Mouse (Mus musculus) MEL (cell line): Measurements from ENCODE around the gene Ccr6. TPM values are rescaled to one million over a fixed set of nuclear protein-coding genes. Genes with fewer than 3 reads are reported as not detected.
"Not testable (repeated sequence)": the region's sequence is repeated elsewhere in the genome, so short reads cannot be mapped to it uniquely, and the experiment has no call there.

Source experiments
- DNase-seq: peaks from one replicate; pipeline ENCODE4 v3.0.0; 2011; ENCODE audit warnings: low read depth, low spot score
- H3K27ac ChIP-seq: 2 replicates; pipeline ENCODE4 v1.5.1; 2012; ENCODE audit warnings: low read depth, mild to moderate bottlenecking, control low read depth, low read length, moderate library complexity; ENCODE audit not compliant: control insufficient read depth
- H3K27me3 ChIP-seq, 2 experiments: fragments of 150-350 bp in 1 of 2; sonication (generic) in 1 of 2; 2 replicates each; pipeline ENCODE4 v1.6.1; 2012; ENCODE audit warnings: low read length in 2 of 2, mild to moderate bottlenecking in 2 of 2, improper control_type of control experiment in 1 of 2, moderate library complexity in 1 of 2; ENCODE audit not compliant: insufficient read depth in 2 of 2, control insufficient read depth in 1 of 2
- H3K36me3 ChIP-seq, 2 experiments: 2 replicates each; pipeline ENCODE4 v1.6.1; 2012 to 2014; ENCODE audit warnings: low read length in 2 of 2, improper control_type of control experiment in 1 of 2, inconsistent platforms in 1 of 2, mild to moderate bottlenecking in 1 of 2; ENCODE audit not compliant: insufficient read depth in 2 of 2, control insufficient read depth in 1 of 2
- H3K4me1 ChIP-seq, 2 experiments: fragments of 150-350 bp in 1 of 2; sonication (generic) in 1 of 2; 2 replicates each; pipeline ENCODE4 v1.6.1; 2012; ENCODE audit warnings: low read length in 2 of 2, improper control_type of control experiment in 1 of 2, mild to moderate bottlenecking in 1 of 2; ENCODE audit not compliant: insufficient read depth in 2 of 2, control insufficient read depth in 1 of 2
- H3K4me3 ChIP-seq, 2 experiments: fragments of 150-350 bp in 1 of 2; sonication (generic) in 1 of 2; 2 replicates each; pipeline ENCODE4 v1.5.1; 2012; ENCODE audit warnings: low read depth in 2 of 2, low read length in 2 of 2, mild to moderate bottlenecking in 2 of 2, moderate library complexity in 2 of 2, control low read depth in 1 of 2, improper control_type of control experiment in 1 of 2; ENCODE audit not compliant: control insufficient read depth in 1 of 2, insufficient read depth in 1 of 2
- H3K79me2 ChIP-seq: 2 replicates; pipeline ENCODE4 v1.6.1; 2012; ENCODE audit warnings: mild to moderate bottlenecking, low read length, moderate library complexity; ENCODE audit not compliant: control insufficient read depth, poor library complexity, insufficient read depth
- H3K9ac ChIP-seq: 2 replicates; pipeline ENCODE4 v1.6.1; 2012; ENCODE audit warnings: low read depth, mild to moderate bottlenecking, control low read depth, low read length, moderate library complexity; ENCODE audit not compliant: control insufficient read depth, poor library complexity, severe bottlenecking
- H3K9me3 ChIP-seq: fragments of 150-350 bp; sonication (generic); replicated peaks from 2 replicates; pipeline ENCODE4 v1.6.1; 2012; ENCODE audit warnings: mild to moderate bottlenecking, low read length, improper control_type of control experiment, moderate library complexity; ENCODE audit not compliant: insufficient read depth
- CHD1 ChIP-seq: IDR thresholded peaks from 2 replicates; pipeline ENCODE4 v1.6.1; 2012; ENCODE audit warnings: low read depth, mild to moderate bottlenecking, inconsistent platforms, low read length, improper control_type of control experiment
- CHD2 ChIP-seq: IDR thresholded peaks from 2 replicates; pipeline ENCODE4 v1.6.1; 2011; ENCODE audit warnings: low read length, improper control_type of control experiment
- CTCF ChIP-seq, 3 experiments: IDR thresholded peaks in 2 of 3; conservative IDR thresholded peaks in 1 of 3; 2 replicates each; pipeline ENCODE4 v1.5.1; 2011 to 2012; ENCODE audit warnings: low read length in 3 of 3, low read depth in 2 of 3, mild to moderate bottlenecking in 2 of 3, improper control_type of control experiment in 1 of 3, inconsistent platforms in 1 of 3, mixed read lengths in 1 of 3, moderate library complexity in 1 of 3; ENCODE audit not compliant: control insufficient read depth in 1 of 3, insufficient read depth in 1 of 3, poor library complexity in 1 of 3, severe bottlenecking in 1 of 3
- ELF1 ChIP-seq: IDR thresholded peaks from 2 replicates; pipeline ENCODE4 v1.6.1; 2014; ENCODE audit warnings: low read depth, mild to moderate bottlenecking, inconsistent platforms, low read length, improper control_type of control experiment, moderate library complexity
- MAX ChIP-seq: IDR thresholded peaks from 2 replicates; pipeline ENCODE4 v1.6.1; 2011; ENCODE audit warnings: low read length, improper control_type of control experiment
- MAZ ChIP-seq: IDR thresholded peaks from 2 replicates; pipeline ENCODE4 v1.6.1; 2012; ENCODE audit warnings: low read depth, mild to moderate bottlenecking, inconsistent platforms, low read length, improper control_type of control experiment
- MYB ChIP-seq: IDR thresholded peaks from 2 replicates; pipeline ENCODE4 v1.6.1; 2011; ENCODE audit warnings: mild to moderate bottlenecking, low read depth, low read length, improper control_type of control experiment
- MYC ChIP-seq: IDR thresholded peaks from 2 replicates; pipeline ENCODE4 v1.6.1; 2011; ENCODE audit warnings: low read depth, mild to moderate bottlenecking, low read length, improper control_type of control experiment, moderate library complexity
- POLR2AphosphoS2 ChIP-seq: IDR thresholded peaks from 2 replicates; pipeline ENCODE4 v1.6.1; 2011; ENCODE audit warnings: low read length, improper control_type of control experiment
- RCOR1 ChIP-seq: IDR thresholded peaks from 2 replicates; pipeline ENCODE4 v1.6.1; 2012; ENCODE audit warnings: low read depth, mild to moderate bottlenecking, inconsistent platforms, low read length, improper control_type of control experiment
- SIN3A ChIP-seq: IDR thresholded peaks from 2 replicates; pipeline ENCODE4 v1.6.1; 2012; ENCODE audit warnings: low read length, improper control_type of control experiment, inconsistent platforms
- TBP ChIP-seq: IDR thresholded peaks from 2 replicates; pipeline ENCODE4 v1.8.0; 2011; ENCODE audit warnings: low read depth, low read length, improper control_type of control experiment
- UBTF ChIP-seq: IDR thresholded peaks from 2 replicates; pipeline ENCODE4 v1.6.1; 2012; ENCODE audit warnings: low read depth, mild to moderate bottlenecking, inconsistent platforms, low read length, improper control_type of control experiment, moderate library complexity, borderline replicate concordance; ENCODE audit not compliant: insufficient read depth
- USF1 ChIP-seq: IDR thresholded peaks from 2 replicates; pipeline ENCODE4 v1.6.1; 2014; ENCODE audit warnings: low read depth, mild to moderate bottlenecking, inconsistent platforms, low read length, improper control_type of control experiment, moderate library complexity
- ZC3H11A ChIP-seq: IDR thresholded peaks from 2 replicates; pipeline ENCODE4 v1.6.1; 2012; ENCODE audit warnings: low read depth, mild to moderate bottlenecking, inconsistent platforms, low read length, improper control_type of control experiment
- polyA plus RNA-seq, 2 experiments: library from polyadenylated mRNA; stranded (reverse) in 1 of 2; unstranded in 1 of 2; fragments of >175 nt in 1 of 2; fragments of >200 nt in 1 of 2; gene quantifications; 2 replicates each; pipeline versions ENCODE4 v1.2.1 to v1.2.4; 2012; ENCODE audit warnings: low replicate concordance in 2 of 2, low read depth in 1 of 2; ENCODE audit not compliant: insufficient read length in 2 of 2, insufficient read depth in 1 of 2, missing spikeins in 1 of 2
- total RNA-seq: library from RNA; depleted of rRNA; stranded (reverse); fragments of 300-350 nt; gene quantifications from 2 replicates; pipeline ENCODE4 v1.2.3, GENCODE M21; 2012

The Ccr6 gene
- total and polyA plus RNA-seq, 3 experiments: not detected

DNA sequence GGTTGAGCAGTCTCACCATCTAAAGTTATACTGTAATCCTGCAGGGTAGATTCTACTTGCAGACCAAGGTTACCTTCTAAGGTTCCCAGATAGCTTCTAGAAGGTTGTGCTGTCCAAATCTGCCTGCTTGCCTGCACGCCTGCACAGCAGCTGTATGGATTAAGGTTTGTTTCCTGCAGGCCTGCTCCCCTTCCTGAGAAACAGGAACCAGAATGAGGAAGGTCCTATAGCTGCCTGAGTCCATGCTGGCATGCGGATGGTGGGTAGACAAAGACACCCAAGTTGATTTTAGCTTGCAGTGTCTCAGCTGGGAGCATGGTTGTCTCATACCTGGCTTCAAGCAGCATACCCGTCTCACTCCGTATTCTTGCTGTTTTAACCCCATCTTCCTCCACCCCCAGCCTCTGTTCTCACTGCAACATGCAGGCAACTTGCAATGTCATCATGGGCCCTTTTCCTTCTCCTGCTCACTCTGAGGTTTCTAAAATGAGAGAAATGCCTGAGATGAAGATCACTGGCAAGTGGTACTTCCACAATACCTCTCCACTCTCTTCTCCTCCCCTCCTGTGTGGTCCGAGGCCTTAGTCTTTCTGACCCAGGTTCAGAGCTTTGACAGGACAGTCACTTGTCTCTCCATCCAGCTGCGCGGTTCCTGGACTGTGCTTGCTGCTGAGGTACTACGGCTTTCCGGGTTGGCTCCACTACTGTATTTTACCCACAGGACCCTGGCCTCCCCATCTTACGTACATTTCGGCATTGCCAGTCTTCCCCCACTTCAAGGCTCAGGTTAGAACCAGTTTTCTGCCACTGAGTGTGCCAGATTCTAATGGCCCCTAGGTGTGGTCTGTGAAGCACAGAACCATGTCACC, 36.5 kb upstream of the Ccr6 start:
- no peak overlapping the region for H3K4me3 ChIP-seq
- no peaks in the 10 kb centered on the region for H3K27me3 ChIP-seq
- H3K4me1 ChIP-seq: no peaks in the 10 kb centered on the region
- H3K9ac ChIP-seq: no peak overlapping the region
- H3K79me2 ChIP-seq: no peaks in the 10 kb centered on the region
- H3K9me3 ChIP-seq: no peaks in the 10 kb centered on the region
- H3K27ac ChIP-seq: no peak overlapping the region
- TF ChIP-seq UBTF (no peak), CTCF (IDR thresholded peaks at IDR 0.05 in 2 of 3, conservative IDR thresholded peaks at IDR 0.05 in 1 of 3; ENCODE audit: control insufficient read depth in 1 of 3, insufficient read depth in 1 of 3, low read depth in 2 of 3, low read length in 3 of 3, poor library complexity in 1 of 3, severe bottlenecking in 1 of 3) (no peak), POLR2AphosphoS2 (no peak; the same call in 1 of the 2 replicates), RCOR1 (no peak), USF1 (no peak), TBP (0 out of 2 replicates have a peak, but pooled peaks have one; percentile 30)
- TF ChIP-seq, all 39 proteins: peak for 1
- H3K36me3 ChIP-seq: peaks cover 0 to 7% of the 10 kb centered on the region in 2 experiments; a peak in 1 of 4 replicates
- peak; percentile 44 for DNase-seq

DNA sequence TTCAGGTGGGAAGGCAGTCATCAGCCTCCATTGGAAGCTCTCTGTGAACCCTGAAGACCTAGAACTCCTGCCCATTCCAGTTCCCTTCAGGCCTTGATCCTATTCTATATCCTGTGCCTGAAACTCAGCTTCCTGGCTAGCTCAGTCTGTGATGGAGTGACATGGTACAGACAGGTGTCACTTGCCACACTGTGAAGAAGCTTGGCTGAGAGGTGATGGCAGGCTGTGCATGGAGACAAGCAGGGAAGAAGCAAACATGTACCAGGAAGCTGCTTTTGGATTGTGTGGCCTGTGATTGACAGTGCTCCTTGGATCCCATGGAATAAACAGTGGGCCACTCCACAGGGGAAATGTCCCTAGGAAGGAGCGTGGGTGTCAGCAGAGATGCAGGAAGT, 35.9 kb upstream of the Ccr6 start:
- no peak for DNase-seq
- H3K27me3 ChIP-seq: no peaks in the 10 kb centered on the region
- H3K9ac ChIP-seq: no peak overlapping the region
- H3K4me3 ChIP-seq: no peak overlapping the region
- TF ChIP-seq CHD2 (no peak), CTCF (IDR thresholded peaks at IDR 0.05 in 2 of 3, conservative IDR thresholded peaks at IDR 0.05 in 1 of 3; ENCODE audit: control insufficient read depth in 1 of 3, insufficient read depth in 1 of 3, low read depth in 2 of 3, low read length in 3 of 3, poor library complexity in 1 of 3, severe bottlenecking in 1 of 3) (no peak), MYC (no peak)
- TF ChIP-seq, all 39 proteins: peak for 0
- Histone ChIP-seq H3K27ac (no peak overlapping the region), H3K4me1 (no peaks in the 10 kb centered on the region), H3K36me3 (peaks cover 0 to 3% of the 10 kb centered on the region in 2 experiments; a peak in 1 of 4 replicates), H3K9me3 (no peaks in the 10 kb centered on the region), H3K79me2 (no peaks in the 10 kb centered on the region)

DNA sequence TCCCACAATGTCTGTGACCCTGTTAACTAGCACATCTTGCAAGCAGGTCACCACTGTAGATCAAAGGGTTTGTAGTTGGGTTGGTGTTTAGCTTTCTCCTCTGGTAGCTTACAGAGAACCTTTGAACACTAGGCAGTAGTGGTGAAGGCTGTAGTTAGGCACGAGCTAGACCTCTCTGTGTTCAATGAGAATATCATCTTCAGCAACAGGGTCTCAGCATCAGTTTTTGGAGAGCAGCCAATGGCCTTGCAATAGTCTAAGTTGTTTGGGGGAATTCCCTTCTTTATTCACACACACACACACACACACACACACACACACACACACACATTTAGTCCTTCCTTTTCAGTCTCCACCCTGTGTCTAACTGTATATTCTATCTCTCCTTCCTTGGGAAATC, 32.4 kb upstream of the Ccr6 start:
- no peak for DNase-seq
- no peaks in the 10 kb centered on the region for H3K79me2 ChIP-seq
- H3K36me3 ChIP-seq: no peaks in the 10 kb centered on the region
- H3K9me3 ChIP-seq: no peaks in the 10 kb centered on the region
- no peaks in the 10 kb centered on the region for H3K4me1 ChIP-seq
- no peak overlapping the region for H3K4me3 ChIP-seq
- no peak overlapping the region for H3K27ac ChIP-seq
- H3K27me3 ChIP-seq: no peaks in the 10 kb centered on the region
- TF ChIP-seq CHD1 (no peak), USF1 (no peak), SIN3A (no peak), MAX (no peak), ZC3H11A (no peak), ELF1 (no peak), MYB (no peak), MAZ (no peak)
- H3K9ac ChIP-seq: no peak overlapping the region

DNA sequence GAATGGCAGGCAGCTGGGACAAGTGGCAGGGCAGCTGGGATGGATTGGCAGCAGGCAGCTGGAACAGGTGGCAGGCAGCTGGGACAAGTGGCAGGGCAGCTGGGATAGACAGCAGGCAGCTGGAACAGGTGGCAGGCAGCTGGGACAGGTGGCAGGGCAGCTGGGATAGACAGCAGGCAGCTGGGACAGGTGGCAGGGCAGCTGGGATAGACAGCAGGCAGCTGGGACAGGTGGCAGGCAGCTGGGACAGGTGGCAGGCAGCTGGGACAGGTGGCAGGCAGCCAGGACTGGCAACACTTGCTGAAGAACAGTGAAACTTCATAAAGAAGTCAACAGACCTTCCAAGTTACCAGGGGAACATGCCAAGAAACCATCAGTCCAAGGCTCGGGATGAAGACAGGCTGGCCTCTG, 30.6 kb upstream of the Ccr6 start:
- not testable (repeated sequence) for DNase-seq, H3K79me2 ChIP-seq, H3K9me3 ChIP-seq, H3K36me3 ChIP-seq, H3K4me1 ChIP-seq, H3K27me3 ChIP-seq, H3K4me3 ChIP-seq, H3K27ac ChIP-seq, H3K9ac ChIP-seq
